Mouse (Mus musculus) E14TG2a.4 (cell line): ENCODE measurements around the gene Ltf.

Source experiments
- CTCF ChIP-seq: conservative IDR thresholded peaks from 2 replicates; pipeline ENCODE4 v1.5.1; 2014; ENCODE audit warnings: low read length
- POU5F1 ChIP-seq: IDR thresholded peaks from 2 replicates; pipeline ENCODE4 v1.6.1; 2014; ENCODE audit warnings: low read length, borderline replicate concordance

DNA sequence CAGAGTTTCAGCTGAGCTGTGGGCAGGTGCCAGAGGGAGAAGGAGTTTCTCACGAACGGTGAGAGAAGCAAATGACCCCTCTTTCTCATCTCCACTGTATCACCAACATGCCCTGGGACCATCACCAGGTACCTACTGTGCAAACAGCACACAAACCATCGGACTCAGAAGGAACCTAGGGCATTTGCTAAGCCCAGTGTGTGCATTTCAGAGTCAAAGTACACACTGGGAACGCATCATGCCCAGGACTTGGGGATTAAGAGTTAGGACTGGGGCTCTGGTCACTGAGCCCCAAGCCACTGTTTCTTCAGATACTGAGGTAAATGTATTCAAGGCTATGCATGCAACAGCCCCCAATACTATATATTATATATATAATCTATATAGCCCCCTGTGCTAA, 31.7 kb upstream of the Ltf start:
- TF ChIP-seq CTCF (no peak), POU5F1 (no peak)
